Mouse (Mus musculus): ENCODE measurements around the gene Ppp1r14b. TPM values are rescaled to one million over a fixed set of nuclear protein-coding genes. Genes with fewer than 3 reads are reported as not detected.

Ppp1r14b gene
- total RNA-seq (2021) = 100 to 1,000 TPM in 1 of 2 experiments, 10 to 100 TPM in 1; 96.6 to 107 TPM
- long read RNA-seq, experiment 1, transcript Ppp1r14b-201 (4 exons, 999 nt) = major isoform, 43 of 51 reads
- long read RNA-seq, experiment 1, partial matches to known transcripts = 1 of 51 reads
- long read RNA-seq, experiment 1, other reads (novel, unspliced or antisense) = 2 of 51 reads
- long read RNA-seq, experiment 2, transcript Ppp1r14b-201 (4 exons, 999 nt) = major isoform, 78 of 88 reads
- long read RNA-seq, experiment 2, partial matches to known transcripts = 0 of 88 reads
- long read RNA-seq, experiment 2, other reads (novel, unspliced or antisense) = 5 of 88 reads

GRCm38 (mm10) chr19:6974211-6975205 lies at the start of gene Ppp1r14b:
Gene Ppp1r14b (plus strand): TSS chr19:6974968.
- DNase-seq (ENCODE audit: low spot score in 2 of 2) = peak; percentile 74 to 82

- no peak for DNase-seq (ENCODE audit: low spot score in 2 of 2)
Observed at GRCm38 (mm10) chr19:6925307-6925573, 49.5 kb upstream of the Ppp1r14b start, which contains the start of gene Catsperz. Gene Catsperz (minus strand): TSS chr19:6925380.

- DNase-seq (ENCODE audit: low spot score in 2 of 2) = no peak
Observed at GRCm38 (mm10) chr19:6925611-6926329, 49.0 kb upstream of the Ppp1r14b start.

GRCm38 (mm10) chr19:6926559-6927255 lies 48.1 kb upstream of the Ppp1r14b start:
- DNase-seq (ENCODE audit: low spot score in 2 of 2) = no peak

GRCm38 (mm10) chr19:6928080-6928479 lies 46.7 kb upstream of the Ppp1r14b start:
- no peak for DNase-seq (ENCODE audit: low spot score in 2 of 2)

- no peak for DNase-seq (ENCODE audit: low spot score in 2 of 2)
Observed at GRCm38 (mm10) chr19:6931002-6931401, 43.8 kb upstream of the Ppp1r14b start.

GRCm38 (mm10) chr19:6932018-6932417 lies 42.8 kb upstream of the Ppp1r14b start:
- DNase-seq (ENCODE audit: low spot score in 2 of 2) = no peak

GRCm38 (mm10) chr19:6933102-6933435 lies 41.7 kb upstream of the Ppp1r14b start:
- no peak for DNase-seq (ENCODE audit: low spot score in 2 of 2)

- peak in 1 of 2 experiments; percentile 47 for DNase-seq (ENCODE audit: low spot score in 2 of 2)
Observed at GRCm38 (mm10) chr19:6933436-6934194, 41.2 kb upstream of the Ppp1r14b start.

- no peak for DNase-seq (ENCODE audit: low spot score in 2 of 2)
Observed at GRCm38 (mm10) chr19:6934195-6934977, 40.4 kb upstream of the Ppp1r14b start, which contains the start of gene Kcnk4. Gene Kcnk4 (minus strand): TSS chr19:6934515.

GRCm38 (mm10) chr19:6936299-6936698 lies 38.5 kb upstream of the Ppp1r14b start:
- DNase-seq (ENCODE audit: low spot score in 2 of 2) = no peak

GRCm38 (mm10) chr19:6937541-6938465 lies 37.0 kb upstream of the Ppp1r14b start:
- DNase-seq (ENCODE audit: low spot score in 2 of 2) = no peak

- DNase-seq (ENCODE audit: low spot score in 2 of 2) = no peak
Observed at GRCm38 (mm10) chr19:6939106-6940002, 35.4 kb upstream of the Ppp1r14b start.

- DNase-seq (ENCODE audit: low spot score in 2 of 2) = no peak
Observed at GRCm38 (mm10) chr19:6940396-6941351, 34.1 kb upstream of the Ppp1r14b start.

- DNase-seq (ENCODE audit: low spot score in 2 of 2) = peak; percentile 95 to 98
Observed at GRCm38 (mm10) chr19:6941372-6942248, 33.2 kb upstream of the Ppp1r14b start, which contains the start of gene Bad. Gene Bad (plus strand): TSS chr19:6941861.

Measured in layer of hippocampus, postnatal 14 days (tissue).